Mouse (Mus musculus): ENCODE results near the gene Smco4. TPM values are rescaled to one million over a fixed set of nuclear protein-coding genes. Genes with fewer than 3 reads are reported as not detected.

Smco4 gene
- total and polyA plus RNA-seq, 3 experiments = 0.44 TPM; not detected in 2

DNA sequence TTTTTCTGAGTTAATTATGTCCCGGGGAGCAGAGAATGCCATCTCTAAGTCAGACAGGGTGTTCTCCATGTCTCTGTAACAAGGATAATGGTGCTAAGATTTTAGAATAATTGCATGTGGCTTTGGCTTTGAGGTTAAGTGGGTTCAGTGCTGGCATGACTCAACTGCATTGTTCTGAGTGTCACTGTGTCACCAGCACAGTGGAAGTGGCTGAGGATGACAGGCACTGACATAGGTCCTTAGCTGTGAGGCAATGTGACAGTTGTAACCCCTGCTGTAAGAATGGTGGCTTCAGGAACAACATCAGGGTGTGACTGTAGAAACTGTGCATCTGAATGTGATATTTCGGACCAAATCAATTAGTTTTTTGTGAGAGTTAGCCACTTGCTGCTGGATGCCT, 22.8 kb downstream of the Smco4 start:
- H3K4me1 ChIP-seq (ENCODE audit: insufficient read depth, low read depth, low read length) = no peaks in the 10 kb centered on the region
- no peaks in the 10 kb centered on the region for H3K36me3 ChIP-seq (replicated peaks)
- H3K9me3 ChIP-seq (replicated peaks) = no peaks in the 10 kb centered on the region
- no peak overlapping the region for H3K4me3 ChIP-seq (ENCODE audit: low read depth, low read length)
- ATAC-seq (ENCODE audit: extremely low read depth, insufficient number of reproducible peaks, low FRiP score, poor library complexity, severe bottlenecking) (no peak), DNase-seq (ENCODE audit: low spot score) (no peak)
- TF ChIP-seq TAL1 (conservative IDR thresholded peaks at IDR 0.05; ENCODE audit: low read depth, low read length) (no peak), CTCF (IDR thresholded peaks at IDR 0.05; ENCODE audit: low read depth, low read length) (no peak), GATA2 (IDR thresholded peaks at IDR 0.05; ENCODE audit: borderline replicate concordance, low read depth, low read length) (no peak), POLR2AphosphoS5 (IDR thresholded peaks at IDR 0.05; ENCODE audit: insufficient replicate concordance, low read depth, low read length) (no peak), GATA1 (IDR thresholded peaks at IDR 0.05; ENCODE audit: borderline replicate concordance, low read length) (no peak)
- no peaks in the 10 kb centered on the region for H3K27me3 ChIP-seq (ENCODE audit: insufficient read depth, low read length)

DNA sequence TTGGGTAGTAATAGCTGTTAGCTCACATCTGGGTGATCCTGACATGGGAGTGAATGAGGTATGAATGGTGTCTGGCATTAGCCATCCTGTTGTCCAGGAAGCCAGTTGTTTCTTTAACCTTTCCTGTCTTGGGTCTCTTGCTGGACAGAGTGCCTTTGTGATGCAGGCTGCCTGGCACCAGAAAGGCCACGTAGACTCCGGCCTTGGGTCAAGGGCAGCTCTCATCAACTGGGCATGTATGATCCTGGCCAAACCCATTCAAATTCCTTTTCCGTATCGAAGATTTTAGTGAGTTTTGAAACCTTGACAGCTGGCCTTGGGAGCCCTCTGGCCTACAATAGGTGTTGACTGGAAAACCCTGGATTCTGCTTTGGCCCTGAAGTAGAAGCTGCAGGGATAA, 24.7 kb downstream of the Smco4 start:
- no peaks in the 10 kb centered on the region for H3K4me1 ChIP-seq (ENCODE audit: insufficient read depth, low read depth, low read length)
- H3K4me3 ChIP-seq (ENCODE audit: low read depth, low read length) = no peak overlapping the region
- DNase-seq (ENCODE audit: low spot score) (no peak), ATAC-seq (ENCODE audit: extremely low read depth, insufficient number of reproducible peaks, low FRiP score, poor library complexity, severe bottlenecking) (no peak)
- no peaks in the 10 kb centered on the region for H3K27me3 ChIP-seq (ENCODE audit: insufficient read depth, low read length)
- TF ChIP-seq GATA1 (IDR thresholded peaks at IDR 0.05; ENCODE audit: borderline replicate concordance, low read length) (no peak), POLR2AphosphoS5 (IDR thresholded peaks at IDR 0.05; ENCODE audit: insufficient replicate concordance, low read depth, low read length) (no peak), GATA2 (IDR thresholded peaks at IDR 0.05; ENCODE audit: borderline replicate concordance, low read depth, low read length) (no peak), CTCF (IDR thresholded peaks at IDR 0.05; ENCODE audit: low read depth, low read length) (no peak), TAL1 (conservative IDR thresholded peaks at IDR 0.05; ENCODE audit: low read depth, low read length) (no peak)
- H3K9me3 ChIP-seq (replicated peaks) = no peaks in the 10 kb centered on the region
- no peaks in the 10 kb centered on the region for H3K36me3 ChIP-seq (replicated peaks)

GRCm38 (mm10) chr9:15522348-15522747, 29.1 kb downstream of the Smco4 start:
- Histone ChIP-seq H3K9me3 (replicated peaks) (no peaks in the 10 kb centered on the region), H3K27me3 (ENCODE audit: insufficient read depth, low read length) (no peaks in the 10 kb centered on the region), H3K36me3 (replicated peaks) (no peaks in the 10 kb centered on the region), H3K4me3 (ENCODE audit: low read depth, low read length) (no peak overlapping the region), H3K4me1 (ENCODE audit: insufficient read depth, low read depth, low read length) (no peaks in the 10 kb centered on the region)
- DNase-seq (ENCODE audit: low spot score) (no peak), ATAC-seq (ENCODE audit: extremely low read depth, insufficient number of reproducible peaks, low FRiP score, poor library complexity, severe bottlenecking) (no peak)
- TF ChIP-seq CTCF (IDR thresholded peaks at IDR 0.05; ENCODE audit: low read depth, low read length) (no peak), GATA1 (IDR thresholded peaks at IDR 0.05; ENCODE audit: borderline replicate concordance, low read length) (no peak), POLR2AphosphoS5 (IDR thresholded peaks at IDR 0.05; ENCODE audit: insufficient replicate concordance, low read depth, low read length) (no peak), TAL1 (conservative IDR thresholded peaks at IDR 0.05; ENCODE audit: low read depth, low read length) (no peak), GATA2 (IDR thresholded peaks at IDR 0.05; ENCODE audit: borderline replicate concordance, low read depth, low read length) (no peak)

DNA sequence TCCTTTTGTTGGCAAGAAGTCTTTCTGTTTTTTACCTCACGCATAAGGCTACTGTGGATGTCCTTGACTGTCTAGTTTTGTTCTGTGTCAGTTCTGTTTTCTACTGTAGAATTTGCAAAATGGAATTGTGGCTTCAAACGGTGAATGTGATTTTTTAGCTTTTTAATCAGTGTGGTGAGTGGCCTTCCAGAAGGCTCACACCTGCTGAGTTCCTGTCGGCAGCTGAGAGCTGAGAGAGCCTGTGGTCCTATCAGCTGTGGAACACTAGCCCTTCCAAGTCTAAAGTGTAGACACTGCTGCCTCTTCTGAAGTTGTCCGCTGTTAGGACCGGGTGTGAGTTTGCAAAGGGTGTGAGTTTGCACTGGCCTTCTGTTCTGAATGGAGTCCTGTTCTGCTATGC, 29.7 kb downstream of the Smco4 start:
- no peaks in the 10 kb centered on the region for H3K4me1 ChIP-seq (ENCODE audit: insufficient read depth, low read depth, low read length)
- H3K4me3 ChIP-seq (ENCODE audit: low read depth, low read length) = no peak overlapping the region
- H3K36me3 ChIP-seq (replicated peaks) = no peaks in the 10 kb centered on the region
- no peaks in the 10 kb centered on the region for H3K27me3 ChIP-seq (ENCODE audit: insufficient read depth, low read length)
- H3K9me3 ChIP-seq (replicated peaks) = no peaks in the 10 kb centered on the region
- TF ChIP-seq GATA1 (IDR thresholded peaks at IDR 0.05; ENCODE audit: borderline replicate concordance, low read length) (no peak), TAL1 (conservative IDR thresholded peaks at IDR 0.05; ENCODE audit: low read depth, low read length) (no peak), CTCF (IDR thresholded peaks at IDR 0.05; ENCODE audit: low read depth, low read length) (no peak), GATA2 (IDR thresholded peaks at IDR 0.05; ENCODE audit: borderline replicate concordance, low read depth, low read length) (no peak), POLR2AphosphoS5 (IDR thresholded peaks at IDR 0.05; ENCODE audit: insufficient replicate concordance, low read depth, low read length) (no peak)
- DNase-seq (ENCODE audit: low spot score) = no peak
- no peak for ATAC-seq (ENCODE audit: extremely low read depth, insufficient number of reproducible peaks, low FRiP score, poor library complexity, severe bottlenecking)

DNA sequence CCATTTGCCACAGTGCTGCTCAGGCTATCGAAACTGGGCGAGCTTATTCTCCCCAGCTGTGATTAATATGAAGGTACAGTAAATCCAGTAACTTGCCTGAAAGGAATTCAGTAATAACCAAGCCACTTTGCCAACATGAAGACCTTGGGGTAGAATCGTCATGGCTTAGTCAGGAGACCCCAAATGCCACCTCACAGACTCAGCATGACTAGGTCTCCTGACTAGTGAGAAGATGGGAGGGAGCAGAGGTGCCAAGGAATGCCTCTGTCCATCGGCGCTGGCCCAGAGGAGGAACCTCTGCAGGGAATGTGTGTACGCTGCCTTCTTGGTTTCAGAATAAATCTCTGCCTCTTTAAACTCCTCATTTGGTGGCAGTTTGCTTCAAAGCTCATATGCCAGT, 30.4 kb downstream of the Smco4 start:
- Histone ChIP-seq H3K27me3 (ENCODE audit: insufficient read depth, low read length) (no peaks in the 10 kb centered on the region), H3K36me3 (replicated peaks) (no peaks in the 10 kb centered on the region), H3K4me1 (ENCODE audit: insufficient read depth, low read depth, low read length) (no peaks in the 10 kb centered on the region), H3K9me3 (replicated peaks) (no peaks in the 10 kb centered on the region), H3K4me3 (ENCODE audit: low read depth, low read length) (no peak overlapping the region)
- TF ChIP-seq CTCF (IDR thresholded peaks at IDR 0.05; ENCODE audit: low read depth, low read length) = no peak
- TF ChIP-seq TAL1 (conservative IDR thresholded peaks at IDR 0.05; ENCODE audit: low read depth, low read length) = no peak
- TF ChIP-seq POLR2AphosphoS5 (IDR thresholded peaks at IDR 0.05; ENCODE audit: insufficient replicate concordance, low read depth, low read length) = no peak
- TF ChIP-seq GATA2 (IDR thresholded peaks at IDR 0.05; ENCODE audit: borderline replicate concordance, low read depth, low read length) = no peak
- TF ChIP-seq GATA1 (IDR thresholded peaks at IDR 0.05; ENCODE audit: borderline replicate concordance, low read length) = no peak
- DNase-seq (ENCODE audit: low spot score) (no peak), ATAC-seq (ENCODE audit: extremely low read depth, insufficient number of reproducible peaks, low FRiP score, poor library complexity, severe bottlenecking) (no peak)

DNA sequence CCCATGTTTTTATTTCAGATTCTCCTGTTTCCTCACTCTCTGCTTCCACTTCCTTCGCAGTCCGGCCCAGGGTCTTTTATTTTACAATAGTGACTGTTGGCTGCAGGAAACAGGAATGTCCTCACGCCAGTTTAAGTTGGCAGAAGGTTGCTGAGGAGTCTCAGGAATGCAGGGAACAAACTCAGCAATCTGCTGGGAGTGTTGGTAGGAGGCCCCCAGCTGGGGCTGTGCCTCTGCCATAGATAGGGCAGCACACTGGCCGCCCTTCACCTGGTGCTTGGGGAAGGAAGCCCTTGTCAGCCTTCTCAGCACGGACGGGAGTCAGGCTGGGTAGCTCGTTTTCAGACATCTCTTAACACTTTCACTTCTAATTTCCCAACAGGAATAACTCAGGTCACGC, 32.0 kb downstream of the Smco4 start:
- Histone ChIP-seq H3K36me3 (replicated peaks) (no peaks in the 10 kb centered on the region), H3K4me1 (ENCODE audit: insufficient read depth, low read depth, low read length) (no peaks in the 10 kb centered on the region), H3K27me3 (ENCODE audit: insufficient read depth, low read length) (no peaks in the 10 kb centered on the region; the same call in 1 of the 2 replicates), H3K9me3 (replicated peaks) (no peaks in the 10 kb centered on the region), H3K4me3 (ENCODE audit: low read depth, low read length) (no peak overlapping the region)
- no peak for DNase-seq (ENCODE audit: low spot score)
- no peak for ATAC-seq (ENCODE audit: extremely low read depth, insufficient number of reproducible peaks, low FRiP score, poor library complexity, severe bottlenecking)
- TF ChIP-seq GATA1 (IDR thresholded peaks at IDR 0.05; ENCODE audit: borderline replicate concordance, low read length) (no peak), POLR2AphosphoS5 (IDR thresholded peaks at IDR 0.05; ENCODE audit: insufficient replicate concordance, low read depth, low read length) (no peak), TAL1 (conservative IDR thresholded peaks at IDR 0.05; ENCODE audit: low read depth, low read length) (no peak), GATA2 (IDR thresholded peaks at IDR 0.05; ENCODE audit: borderline replicate concordance, low read depth, low read length) (no peak), CTCF (IDR thresholded peaks at IDR 0.05; ENCODE audit: low read depth, low read length) (no peak)
